Mouse (Mus musculus): ENCODE measurements around the gene C330007P06Rik.
"Not testable (repeated sequence)": the region's sequence is repeated elsewhere in the genome, so short reads cannot be mapped to it uniquely, and the experiment has no call there.

The C330007P06Rik gene

DNA sequence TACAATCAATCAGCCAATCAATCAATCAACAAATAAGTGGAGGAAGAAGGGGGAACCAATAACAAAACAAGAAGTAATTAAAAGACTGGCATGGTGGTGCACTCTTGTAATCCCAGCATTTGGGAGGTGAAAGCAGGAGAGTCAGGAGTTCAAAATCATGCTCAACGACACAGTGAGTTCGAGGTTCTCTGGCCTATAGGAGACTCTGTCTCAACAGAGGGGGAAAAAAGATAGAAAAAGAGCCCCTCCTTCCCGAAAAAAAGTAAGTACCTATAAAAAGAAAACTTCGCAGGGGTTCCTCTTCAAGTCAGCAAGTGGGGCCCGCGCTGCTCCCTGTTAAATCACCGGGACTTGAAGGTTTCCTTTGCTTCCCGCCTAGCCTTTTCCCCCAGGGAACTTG, at the start of gene C330007P06Rik, which contains the start of gene Ube2a:
Gene C330007P06Rik (minus strand): TSS at position 347 of the 400 bp plus-strand sequence.
Gene Ube2a (plus strand): TSS at position 136 of the 400 bp plus-strand sequence.
- in situ Hi-C loops (cut with MboI, MseI), result no loop called here

GRCm38 (mm10) chrX:36921346-36921745, 47.4 kb upstream of the C330007P06Rik start:
- in situ Hi-C loops (cut with MboI, MseI), result no loop called here

DNA sequence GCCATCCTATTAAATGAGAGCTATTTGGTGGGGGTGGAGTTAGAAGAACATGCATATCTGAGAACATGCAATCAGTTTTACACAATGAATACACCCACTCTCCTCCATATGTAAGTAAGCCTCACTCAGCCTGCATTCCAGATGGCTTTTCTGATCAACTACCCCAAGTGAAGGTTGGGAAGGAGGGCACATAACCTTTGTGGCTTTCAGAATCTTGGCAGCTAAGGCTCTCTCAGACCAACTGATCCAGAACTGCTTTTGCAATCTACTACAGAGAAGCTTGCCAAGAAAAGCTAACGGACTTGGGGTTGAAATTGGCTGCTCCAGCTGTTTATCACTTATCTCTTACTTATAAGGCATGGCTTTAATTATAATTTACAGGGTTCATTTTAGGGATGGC, 43.8 kb upstream of the C330007P06Rik start:
- in situ Hi-C loops (cut with MboI, MseI), result no loop called here

DNA sequence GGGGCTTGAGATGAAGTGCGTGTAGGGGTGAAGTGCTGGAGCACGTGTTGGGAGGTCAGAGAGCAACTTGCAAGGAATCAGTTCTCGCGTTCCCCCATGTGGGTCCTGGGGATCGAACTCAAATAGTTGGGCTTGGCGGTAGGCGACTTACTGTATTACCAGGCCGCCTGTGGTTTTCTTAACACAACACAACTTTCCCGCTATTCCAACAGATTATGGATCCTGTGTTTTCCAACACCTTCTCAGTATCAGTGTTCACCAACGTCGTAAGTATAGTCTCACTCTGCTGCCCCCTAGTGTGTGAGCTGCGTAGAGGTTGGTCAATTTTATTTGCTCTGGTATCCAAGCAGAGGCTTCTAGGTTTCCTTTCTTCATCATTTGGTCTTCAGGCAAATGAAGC, 37.4 kb upstream of the C330007P06Rik start:
- in situ Hi-C loops (cut with MboI, MseI), result no loop called here

DNA sequence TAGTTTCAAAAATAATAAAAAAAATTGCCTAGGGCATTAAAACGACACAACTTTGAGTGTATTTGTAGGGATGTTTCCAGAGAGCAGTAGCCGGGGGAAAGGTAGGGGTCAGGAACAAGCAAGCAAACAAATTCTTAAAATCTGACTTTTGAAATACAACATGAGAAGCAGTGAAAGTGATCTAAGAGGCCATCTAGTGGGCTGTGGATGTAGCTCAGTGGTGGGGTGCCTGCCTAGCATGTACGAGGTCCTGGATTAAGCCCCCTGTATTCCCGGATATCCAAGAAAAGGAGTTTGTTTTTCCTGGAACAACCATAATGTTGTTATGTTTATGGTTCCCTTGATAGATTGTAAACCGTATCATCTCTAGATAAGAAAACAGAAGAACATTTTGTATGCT, 32.6 kb upstream of the C330007P06Rik start:
- in situ Hi-C loops (cut with MboI, MseI), result loop anchor here (5.0 kb wide), 1 partner anchor 79 kb away; no protein-coding TSS in a partner anchor

- in situ Hi-C loops (cut with MboI, MseI), result no loop called here
Observed at GRCm38 (mm10) chrX:36903115-36903768, 29.3 kb upstream of the C330007P06Rik start.

- in situ Hi-C loops (cut with MboI, MseI), result no loop called here
Observed at GRCm38 (mm10) chrX:36902321-36903114, 28.6 kb upstream of the C330007P06Rik start, which contains the start of gene Nkrf. Nkrf (minus strand) TSS chrX:36902899.

- in situ Hi-C loops (cut with MboI, MseI), result no loop called here
Observed at GRCm38 (mm10) chrX:36901655-36902054, 27.7 kb upstream of the C330007P06Rik start.

DNA sequence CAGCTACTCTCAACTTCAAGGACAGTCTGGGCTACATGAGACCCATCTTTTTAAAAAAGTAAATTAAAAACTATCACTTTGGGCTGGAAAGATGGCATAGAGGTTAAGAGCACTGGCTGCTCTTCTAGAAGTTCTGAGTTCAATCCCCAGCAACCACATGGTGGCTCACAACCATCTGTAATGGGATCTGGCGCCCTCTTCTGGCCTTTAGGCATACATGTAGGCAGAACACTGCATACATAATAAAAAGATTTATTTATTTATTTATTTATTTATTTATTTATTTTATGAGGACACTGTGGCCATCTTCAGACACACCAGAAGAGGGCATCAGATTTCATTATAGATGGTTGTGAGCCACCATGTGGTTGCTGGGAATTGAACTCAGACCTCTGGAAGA, 25.0 kb upstream of the C330007P06Rik start:
- in situ Hi-C loops (cut with MboI, MseI), result not testable (repeated sequence)

GRCm38 (mm10) chrX:36884719-36885118, 10.8 kb upstream of the C330007P06Rik start:
- in situ Hi-C loops (cut with MboI, MseI), result no loop called here

DNA sequence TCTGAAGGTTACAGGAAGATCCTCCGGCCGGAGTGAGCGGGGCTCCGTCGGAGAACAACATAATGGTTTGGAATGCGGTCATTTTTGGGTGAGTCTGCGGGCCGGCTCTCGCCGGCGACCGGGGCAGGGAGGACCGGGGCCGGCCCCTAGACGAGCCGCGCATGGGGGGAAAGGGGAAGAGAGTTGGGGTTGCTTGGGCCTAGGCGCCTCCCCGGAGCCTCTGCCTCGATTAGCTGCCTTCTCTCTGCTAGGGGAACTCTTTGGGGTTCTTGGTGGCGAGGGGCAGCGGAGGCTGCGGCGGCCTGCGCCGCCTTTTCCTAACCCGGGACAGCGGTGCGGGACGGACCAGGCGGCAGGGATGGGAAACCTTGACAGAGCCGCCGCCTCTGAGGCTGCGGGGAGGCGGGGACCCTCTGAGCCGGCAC, 805 bp upstream of the C330007P06Rik start:
- in situ Hi-C loops (cut with MboI, MseI), result no loop called here

DNA sequence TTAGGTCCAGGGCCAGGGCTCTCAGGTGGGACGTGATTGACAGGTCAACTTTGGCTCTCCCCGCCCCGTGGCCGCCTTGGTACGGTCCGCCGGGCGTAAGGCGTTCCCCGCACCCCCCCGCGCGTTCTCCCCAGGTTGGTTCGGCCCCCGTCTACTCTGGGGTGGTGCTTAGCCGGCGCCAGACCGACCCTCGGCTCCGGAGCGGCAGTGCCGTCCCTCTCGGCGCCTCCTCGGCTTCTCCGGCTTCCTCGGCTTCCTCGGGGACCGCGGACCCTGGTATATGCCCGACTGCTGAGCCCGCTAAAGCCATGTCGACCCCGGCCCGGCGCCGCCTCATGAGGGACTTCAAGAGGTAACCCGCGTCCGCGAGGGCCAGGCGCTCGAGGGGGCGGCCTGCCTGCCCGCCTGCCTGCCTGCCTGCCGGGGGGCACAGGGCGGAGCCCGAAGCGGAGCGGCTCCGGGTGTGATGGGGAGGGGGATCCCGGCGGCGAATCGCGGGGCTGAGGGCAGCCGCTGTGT, 326 bp upstream of the C330007P06Rik start:
- in situ Hi-C loops (cut with MboI, MseI), result no loop called here

GRCm38 (mm10) chrX:36870372-36870771, 3.5 kb downstream of the C330007P06Rik start:
- in situ Hi-C loops (cut with MboI, MseI), result no loop called here

DNA sequence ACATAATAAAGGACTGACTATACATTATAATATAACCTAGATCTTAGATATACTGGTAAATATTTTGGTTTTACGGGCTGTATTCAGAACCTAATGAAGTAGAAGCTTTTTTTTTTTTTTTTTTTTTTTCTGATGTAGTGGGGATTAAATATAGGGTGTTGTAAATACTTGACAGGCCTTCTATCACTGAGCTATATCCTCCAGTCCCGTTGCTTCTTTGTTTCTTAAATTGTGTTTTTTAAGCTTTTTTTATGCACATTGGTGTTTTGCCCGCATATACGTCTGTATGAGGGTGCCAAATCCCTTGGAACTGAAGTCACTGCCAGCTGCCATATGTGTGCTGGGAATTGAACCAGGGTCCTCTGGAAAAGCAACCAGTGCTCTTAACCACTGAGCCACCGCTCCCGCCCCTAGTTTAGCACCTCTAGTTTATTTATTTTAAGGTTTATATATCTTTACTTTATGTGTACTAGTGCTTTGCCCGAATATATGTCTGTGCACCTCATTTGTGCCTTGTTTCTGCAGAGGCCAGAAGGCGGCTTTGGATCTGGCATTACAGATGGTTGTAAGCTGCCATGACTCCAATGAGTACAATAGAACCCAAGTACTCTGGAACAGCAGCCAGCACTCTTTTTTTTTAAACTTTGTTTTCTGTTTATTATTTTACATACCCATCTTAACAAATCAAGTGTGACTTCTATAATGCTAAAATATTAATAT, 9.1 kb downstream of the C330007P06Rik start:
- in situ Hi-C loops (cut with MboI, MseI), result no loop called here

DNA sequence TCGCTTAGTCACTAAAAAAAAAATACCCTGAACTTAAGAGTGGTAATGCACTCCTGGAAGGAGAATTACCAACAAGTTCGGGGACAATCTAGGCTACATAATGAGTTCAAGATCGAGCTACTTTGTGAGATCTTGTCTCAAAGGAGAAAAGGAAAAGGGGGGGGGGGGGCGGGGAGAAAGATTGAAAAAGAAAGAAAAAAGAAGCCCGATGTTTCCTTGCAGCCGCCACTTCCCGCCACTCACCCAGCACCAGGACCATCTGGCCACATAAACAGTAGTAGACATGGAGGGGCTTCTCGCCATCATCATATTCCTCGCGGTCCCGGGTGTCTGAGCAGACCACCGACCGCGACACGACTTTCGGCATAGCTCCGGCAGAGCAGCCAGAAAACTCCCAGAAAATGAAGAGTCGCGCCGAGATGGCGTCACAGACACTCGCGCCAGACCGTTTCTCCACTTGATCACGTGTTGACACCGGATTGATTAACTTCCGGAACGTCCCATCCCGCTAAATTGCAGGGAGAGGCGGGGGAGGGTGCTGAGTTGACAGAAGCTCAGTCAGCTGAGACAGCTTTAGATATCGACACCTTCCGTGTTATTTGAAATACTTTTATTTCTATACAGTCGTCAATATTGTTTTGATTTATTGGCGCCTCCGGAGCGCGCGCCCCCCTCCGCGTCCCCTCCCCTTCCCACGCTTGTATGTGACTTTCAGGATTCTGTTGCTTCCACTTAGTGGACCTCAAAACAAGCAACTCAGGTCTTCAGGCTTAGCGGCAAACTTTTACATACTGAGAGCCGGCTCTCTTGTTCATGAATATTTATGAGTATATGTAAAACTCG, 9.9 kb downstream of the C330007P06Rik start:
- in situ Hi-C loops (cut with MboI, MseI), result no loop called here

DNA sequence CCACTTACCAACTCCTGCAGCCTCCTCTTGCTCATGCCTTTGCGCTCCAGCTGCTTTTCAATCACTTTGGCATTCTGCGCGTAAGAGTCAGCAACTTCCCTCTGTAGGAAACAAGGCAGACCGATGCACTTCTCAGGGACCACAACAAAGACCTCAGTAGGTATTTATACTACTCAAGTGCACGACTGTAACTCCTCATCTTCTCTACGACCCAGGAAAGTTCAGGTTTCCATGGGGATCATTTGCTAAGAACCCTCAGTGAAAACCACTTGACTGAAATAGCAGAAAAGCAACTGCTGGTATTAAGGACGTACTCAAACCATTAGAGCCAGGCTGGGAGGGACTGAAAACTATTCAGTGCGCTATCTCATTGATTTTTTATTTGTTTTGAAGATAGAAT, 21.3 kb downstream of the C330007P06Rik start:
- in situ Hi-C loops (cut with MboI, MseI), result no loop called here

DNA sequence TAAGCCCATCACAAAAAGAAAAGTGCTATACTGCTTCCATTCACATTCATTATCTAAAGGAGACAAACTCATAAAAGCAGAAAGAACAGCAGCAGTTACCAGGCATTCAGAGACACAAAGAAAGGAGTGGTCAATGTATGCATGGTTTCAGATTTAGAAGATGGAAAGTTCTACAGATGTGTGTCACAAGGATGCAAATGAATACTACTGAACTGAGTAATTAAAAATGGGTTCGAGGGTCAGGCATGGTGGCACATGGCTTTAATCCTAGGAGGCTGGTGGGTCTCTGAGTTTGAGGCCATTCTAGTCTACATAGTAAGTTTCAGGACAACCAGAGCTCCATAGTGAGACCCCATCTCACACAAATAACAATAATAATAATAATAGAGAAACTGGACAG, 26.8 kb downstream of the C330007P06Rik start:
- in situ Hi-C loops (cut with MboI, MseI), result no loop called here

GRCm38 (mm10) chrX:36843346-36843990, 30.4 kb downstream of the C330007P06Rik start:
- in situ Hi-C loops (cut with MboI, MseI), result no loop called here

DNA sequence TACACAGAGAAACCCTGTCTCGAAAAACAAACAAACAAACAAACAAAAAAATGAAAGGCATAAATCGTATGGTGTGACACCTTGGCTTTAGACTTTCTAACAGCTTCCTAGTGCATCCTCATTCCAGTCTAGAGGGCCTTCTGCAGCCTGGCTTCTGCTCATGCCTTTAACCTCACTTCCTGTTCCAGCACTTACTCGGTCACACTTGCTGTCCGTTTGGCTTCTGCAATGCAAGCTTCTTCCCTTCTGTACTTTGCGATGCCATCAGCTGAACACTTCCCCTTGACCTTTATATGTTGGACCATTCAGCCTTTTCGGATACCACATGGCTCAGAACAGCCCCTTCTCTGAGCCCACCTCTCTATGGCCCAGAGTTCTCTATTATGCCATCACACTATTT, 32.2 kb downstream of the C330007P06Rik start:
- in situ Hi-C loops (cut with MboI, MseI), result no loop called here

- in situ Hi-C loops (cut with MboI, MseI), result loop anchor here (10.0 kb wide), 1 partner anchor 185 kb away; no protein-coding TSS in a partner anchor
Observed at GRCm38 (mm10) chrX:36839391-36839790, 34.5 kb downstream of the C330007P06Rik start.
